Mouse (Mus musculus) Muller cell, postnatal 12 days (primary cell): ENCODE results near the gene Fance.
"Not testable (repeated sequence)": the region's sequence is repeated elsewhere in the genome, so short reads cannot be mapped to it uniquely, and the experiment has no call there.

Experiments used
- DNase-seq: peaks from one replicate; pipeline ENCODE4 v3.0.0-alpha.2; 2015; ENCODE audit errors: inconsistent ontology term

Gene Fance

GRCm38 (mm10) chr17:28293716-28294115 lies 19.6 kb upstream of the Fance start:
- DNase-seq, result no peak

GRCm38 (mm10) chr17:28294449-28295333 lies 18.6 kb upstream of the Fance start:
- DNase-seq, result no peak

- DNase-seq, result no peak
Observed at GRCm38 (mm10) chr17:28298888-28299287, 14.4 kb upstream of the Fance start.

DNA sequence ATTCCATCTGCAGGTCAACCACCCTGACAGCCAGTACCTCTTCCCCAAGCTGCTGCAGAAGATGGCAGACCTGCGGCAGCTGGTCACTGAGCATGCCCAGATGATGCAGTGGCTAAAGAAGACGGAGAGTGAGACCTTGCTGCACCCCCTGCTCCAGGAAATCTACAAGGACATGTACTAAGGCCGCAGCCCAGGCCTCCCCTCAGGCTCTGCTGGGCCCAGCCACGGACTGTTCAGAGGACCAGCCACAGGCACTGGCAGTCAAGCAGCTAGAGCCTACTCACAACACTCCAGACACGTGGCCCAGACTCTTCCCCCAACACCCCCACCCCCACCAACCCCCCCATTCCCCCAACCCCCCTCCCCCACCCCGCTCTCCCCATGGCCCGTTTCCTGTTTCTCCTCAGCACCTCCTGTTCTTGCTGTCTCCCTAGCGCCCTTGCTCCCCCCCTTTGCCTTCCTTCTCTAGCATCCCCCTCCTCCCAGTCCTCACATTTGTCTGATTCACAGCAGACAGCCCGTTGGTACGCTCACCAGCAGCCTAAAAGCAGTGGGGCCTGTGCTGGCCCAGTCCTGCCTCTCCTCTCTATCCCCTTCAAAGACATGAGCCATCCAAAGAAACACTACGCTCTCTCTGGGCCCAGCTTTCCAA lies 13.5 kb upstream of the Fance start:
- DNase-seq, result no peak

GRCm38 (mm10) chr17:28300323-28300722 lies 13.0 kb upstream of the Fance start:
- DNase-seq, result peak; percentile 43

DNA sequence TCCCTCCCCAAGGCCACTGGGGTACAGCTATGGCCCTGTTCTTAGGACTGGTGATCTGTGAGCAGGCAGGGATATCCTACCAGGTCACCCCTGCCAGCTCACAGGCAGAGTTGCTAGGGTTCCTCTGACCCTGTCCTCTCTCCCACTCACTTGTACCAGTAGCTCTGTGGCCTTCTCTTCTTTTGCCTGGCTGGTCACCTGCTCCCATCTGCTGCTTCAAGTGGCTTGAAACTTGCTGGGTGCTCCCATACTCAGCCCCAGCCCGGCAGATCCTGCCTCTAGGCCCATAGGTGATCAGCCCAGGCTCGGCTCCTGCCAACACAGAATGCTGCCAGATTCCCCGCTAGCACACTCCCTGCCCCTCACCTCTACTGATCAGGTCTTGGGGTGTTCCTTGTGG lies 12.5 kb upstream of the Fance start:
- no peak for DNase-seq

- no peak for DNase-seq
Observed at GRCm38 (mm10) chr17:28305172-28305571, 8.1 kb upstream of the Fance start.

DNA sequence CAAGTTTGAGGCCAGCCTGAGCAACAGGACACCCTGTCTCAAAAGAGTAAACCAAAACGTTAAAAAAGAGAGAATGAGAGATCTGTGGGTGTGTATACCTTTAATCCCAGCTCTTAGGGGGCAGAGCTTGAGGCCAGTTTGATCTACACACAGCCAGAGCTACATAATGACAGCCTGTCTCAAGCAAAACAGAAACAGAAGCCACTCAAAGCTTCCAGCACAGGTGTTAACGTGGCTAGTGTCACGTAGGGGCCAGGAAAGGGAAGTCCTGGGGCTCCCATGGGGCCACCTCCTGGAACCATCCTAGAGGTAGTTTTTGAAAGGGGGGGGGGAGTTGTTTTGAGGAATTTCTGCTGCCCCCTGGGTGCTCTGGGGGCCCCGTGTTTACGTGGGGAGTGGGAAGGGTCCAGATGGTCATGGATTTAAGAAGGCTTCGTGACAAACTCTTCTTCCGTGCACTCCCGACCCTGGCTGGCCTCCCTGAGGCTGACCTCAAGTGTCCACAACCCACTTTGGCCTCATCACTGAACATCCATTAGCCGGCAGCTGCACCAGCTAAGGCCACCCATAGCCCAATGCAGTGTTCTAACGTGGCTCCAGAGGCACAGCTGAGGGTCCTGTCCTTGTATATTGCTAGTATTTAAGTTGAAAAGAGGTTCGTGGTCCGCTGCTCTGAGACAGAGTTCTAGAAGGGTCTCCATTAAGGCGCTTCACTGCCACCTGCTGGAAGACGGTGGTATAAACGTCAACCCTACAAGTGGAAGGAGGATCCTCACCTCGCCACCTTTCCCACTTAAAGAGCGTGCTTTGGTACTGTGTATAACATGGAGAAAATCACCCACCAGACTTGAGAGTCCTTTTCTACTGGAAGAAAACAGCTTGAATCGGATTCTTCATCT lies 4.8 kb upstream of the Fance start:
- DNase-seq, result peak; percentile 64

GRCm38 (mm10) chr17:28310831-28311230 lies 2.5 kb upstream of the Fance start:
- DNase-seq, result no peak

DNA sequence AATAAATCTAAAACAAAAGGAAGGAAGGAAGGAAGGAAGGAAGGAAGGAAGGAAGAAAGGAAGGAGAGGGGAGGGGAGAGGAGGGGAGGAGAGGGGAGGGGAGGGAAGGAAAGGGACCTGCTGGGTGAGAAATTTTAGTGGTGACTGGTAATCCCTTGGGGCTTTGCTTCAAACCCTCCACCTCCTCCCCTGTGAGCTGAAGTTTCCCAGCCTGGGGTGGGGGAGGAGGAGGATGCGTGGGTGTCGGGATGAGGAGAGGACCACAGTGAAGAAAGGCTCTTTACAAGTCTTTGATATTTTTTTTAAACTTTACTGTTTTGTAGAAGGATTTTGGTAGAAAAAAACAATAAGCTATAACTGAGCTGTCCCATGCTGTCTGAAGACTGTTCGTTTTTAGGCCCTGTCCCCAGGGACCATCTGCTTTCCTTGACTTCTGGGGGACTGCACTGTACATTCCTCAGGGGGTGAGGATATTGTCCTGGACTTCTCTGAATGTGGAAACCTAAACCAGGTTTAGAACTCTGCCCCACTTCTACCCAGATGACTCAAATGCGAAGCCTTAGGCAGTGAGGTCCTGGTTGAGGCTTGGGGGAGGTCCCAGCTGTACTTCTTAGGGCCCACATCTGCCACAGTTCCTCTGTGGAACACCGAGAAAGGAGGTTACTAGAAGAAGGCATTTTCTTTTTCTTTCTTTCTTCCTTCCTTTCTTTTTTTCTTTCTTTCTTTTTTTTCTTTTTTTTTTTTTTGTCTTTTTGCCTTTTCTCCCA lies 1.8 kb upstream of the Fance start:
- no peak for DNase-seq

- DNase-seq, result no peak
Observed at GRCm38 (mm10) chr17:28312232-28313211, 797 bp upstream of the Fance start.

DNA sequence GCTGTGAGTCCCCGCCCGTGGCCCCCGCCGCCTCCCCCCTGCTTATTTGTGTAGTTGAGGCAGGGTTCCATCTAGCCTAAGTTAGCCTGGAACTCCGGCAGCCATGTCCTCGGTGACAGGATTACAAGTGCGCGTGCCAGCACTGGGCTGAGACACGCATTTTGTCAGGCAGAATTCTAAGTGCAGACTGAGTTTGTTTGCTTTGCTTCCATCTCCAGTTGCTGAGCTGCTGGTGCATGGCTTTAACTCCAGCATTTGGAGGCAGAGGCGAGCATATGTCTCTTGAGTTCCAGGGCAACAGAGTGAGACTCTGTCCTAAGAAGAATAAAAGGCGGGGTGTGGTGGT lies 534 bp downstream of the Fance start:
- DNase-seq, result no peak

DNA sequence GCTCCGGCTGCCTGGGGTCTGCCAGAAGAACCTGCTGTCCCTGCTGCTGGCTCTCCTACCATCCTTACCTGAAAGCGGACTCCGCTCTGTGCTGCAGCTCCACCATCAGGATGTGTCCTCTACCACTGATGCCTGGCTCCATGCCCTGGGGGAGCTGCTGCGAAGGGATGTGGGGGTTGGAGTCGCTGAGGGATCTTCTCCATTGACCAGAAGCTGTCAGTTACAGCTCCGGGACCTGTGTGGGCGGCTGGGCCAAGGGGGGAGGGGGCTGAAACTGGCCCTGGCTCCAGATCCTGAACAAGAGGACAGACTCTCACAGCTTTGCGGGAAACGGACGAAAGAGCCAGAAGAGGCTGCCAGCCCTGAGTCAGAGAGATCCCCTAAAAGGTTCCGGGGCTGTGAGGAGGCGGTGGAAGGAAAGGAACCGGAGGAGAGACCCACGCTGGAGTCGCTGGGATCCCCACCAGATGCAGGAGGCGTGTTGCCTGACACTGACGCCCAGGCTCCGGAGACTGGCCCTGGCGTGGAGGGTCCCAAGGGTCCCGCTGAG lies 2.4 kb downstream of the Fance start:
- DNase-seq, result peak; percentile 82

DNA sequence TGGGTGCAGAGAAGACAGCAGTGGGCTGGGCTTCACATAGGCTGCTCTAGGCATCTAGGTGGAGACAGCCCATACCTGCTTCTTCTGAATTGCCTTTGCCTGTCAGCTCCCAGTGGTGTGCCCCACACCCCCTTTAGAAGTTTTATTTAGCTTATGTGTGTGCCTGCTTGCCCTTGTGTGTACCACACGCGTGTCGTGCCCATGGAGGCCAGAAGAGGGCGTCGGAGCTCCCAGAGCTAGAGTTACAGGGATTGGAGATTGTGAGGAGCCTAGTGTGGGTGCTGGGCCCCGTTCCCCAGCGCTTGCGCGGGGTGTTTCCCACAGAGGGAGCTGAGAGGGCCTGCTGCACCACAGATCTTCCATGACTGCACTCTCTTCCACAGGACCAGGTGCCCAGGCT lies 3.2 kb downstream of the Fance start:
- no peak for DNase-seq

DNA sequence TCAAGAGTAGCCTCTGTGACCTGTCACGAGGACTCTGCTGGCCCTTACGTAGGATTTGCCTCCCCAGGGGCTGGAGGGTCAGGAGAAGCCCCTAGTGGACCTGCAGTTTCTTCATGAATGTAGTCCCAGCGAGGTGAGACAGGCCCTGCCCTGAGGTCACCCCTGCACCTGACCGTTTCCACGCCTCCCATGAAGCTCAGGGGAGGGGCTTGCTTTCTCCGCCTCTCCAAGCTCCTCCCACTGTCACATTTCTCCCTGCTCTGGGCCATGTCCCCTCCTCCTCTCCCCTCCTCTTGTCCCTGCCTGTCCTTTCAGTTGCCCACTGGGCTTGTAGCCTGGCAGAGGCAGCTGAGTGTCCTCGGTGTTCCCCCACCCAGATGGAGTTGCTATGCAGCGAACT lies 3.8 kb downstream of the Fance start:
- DNase-seq, result no peak

DNA sequence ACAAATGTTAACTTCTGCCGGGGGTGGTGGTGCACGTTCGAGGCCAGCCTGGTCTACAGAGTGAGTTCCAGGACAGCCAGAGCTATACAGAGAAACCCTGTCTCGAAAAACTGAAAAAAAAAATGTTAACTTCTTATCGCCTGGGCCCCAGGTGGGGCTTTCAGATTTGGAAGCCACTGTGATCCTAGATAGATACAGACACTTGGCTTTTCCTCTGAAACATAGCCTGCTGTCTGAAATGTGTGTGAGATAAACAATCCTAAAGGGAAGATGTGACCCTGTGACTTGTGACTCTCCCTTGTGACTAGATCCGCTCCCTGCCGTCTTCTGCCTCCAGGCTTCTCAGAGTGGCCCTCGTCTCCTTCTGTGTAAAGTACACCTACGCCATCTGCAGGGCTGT lies 4.4 kb downstream of the Fance start:
- DNase-seq, result no peak

DNA sequence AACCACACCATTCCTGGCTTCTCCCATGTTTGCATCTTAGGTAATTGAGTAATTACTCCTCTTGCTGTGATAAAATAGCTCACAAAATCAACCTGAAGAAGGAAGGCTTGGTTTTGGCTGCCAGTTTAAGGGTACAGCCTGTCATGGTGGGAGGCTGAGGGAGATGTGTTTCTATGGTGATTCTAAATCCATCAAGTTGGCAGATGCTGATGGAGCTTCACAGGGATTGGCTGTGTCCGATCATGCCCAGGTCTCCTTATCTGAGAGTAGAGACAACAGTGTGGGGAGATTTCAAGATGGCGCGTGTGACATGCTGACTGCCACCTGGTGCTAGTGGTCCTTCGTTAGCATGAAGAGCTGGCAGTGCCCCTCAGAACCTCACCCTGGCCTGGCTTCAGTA lies 8.4 kb downstream of the Fance start:
- DNase-seq, result no peak

- DNase-seq, result no peak
Observed at GRCm38 (mm10) chr17:28323786-28324185, 10.5 kb downstream of the Fance start.

DNA sequence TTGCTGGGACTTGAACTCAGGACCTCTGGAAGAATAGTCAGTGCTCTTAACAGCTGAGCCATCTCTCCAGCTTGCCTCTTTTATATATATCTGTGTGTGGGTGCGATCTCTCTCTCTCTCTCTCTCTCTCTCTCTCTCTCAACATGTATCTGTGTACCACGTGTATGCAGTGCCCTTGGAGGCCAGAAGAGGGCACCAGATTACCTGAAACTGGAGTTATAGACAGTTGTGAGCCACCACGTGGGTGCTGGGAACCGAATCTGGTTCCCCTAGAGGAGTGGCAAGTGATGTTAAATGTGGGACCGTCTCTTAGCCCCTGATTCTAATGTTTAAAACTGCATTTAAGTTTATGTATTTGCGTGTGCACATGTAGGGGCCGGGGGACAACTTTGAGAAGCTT lies 11.1 kb downstream of the Fance start:
- not testable (repeated sequence) for DNase-seq

- no peak for DNase-seq
Observed at GRCm38 (mm10) chr17:28325751-28326150, 12.4 kb downstream of the Fance start.
